Mouse (Mus musculus): ENCODE measurements around the gene Ccsap. TPM values are rescaled to one million over a fixed set of nuclear protein-coding genes. Genes with fewer than 3 reads are reported as not detected.
A peak's percentile ranks its signal among the peaks of the same experiment; 100 is the strongest.
"Not testable (repeated sequence)": the region's sequence is repeated elsewhere in the genome, so short reads cannot be mapped to it uniquely, and the experiment has no call there.

Gene Ccsap
- total RNA-seq, 2 experiments from 2014 or later: 62.6 to 74.7 TPM

GRCm38 (mm10) chr8:123840578-123841345 is 19.2 kb downstream of the Ccsap start:
- DNase-seq (ENCODE audit: low spot score in 2 of 2): peak; percentile 74 to 85

- no peak for DNase-seq (ENCODE audit: low spot score in 2 of 2)
Measured at GRCm38 (mm10) chr8:123838496-123838895, 21.5 kb downstream of the Ccsap start.

GRCm38 (mm10) chr8:123836354-123836753 is 23.7 kb downstream of the Ccsap start:
- DNase-seq (ENCODE audit: low spot score in 2 of 2): peak in 1 of 2 experiments; percentile 47

- DNase-seq (ENCODE audit: low spot score in 2 of 2): peak; percentile 60 to 81
Measured at GRCm38 (mm10) chr8:123835451-123835850, 24.6 kb downstream of the Ccsap start.

GRCm38 (mm10) chr8:123832757-123833156 is 27.3 kb downstream of the Ccsap start:
- DNase-seq (ENCODE audit: low spot score in 2 of 2): peak in 1 of 2 experiments; percentile 56

- no peak for DNase-seq (ENCODE audit: low spot score in 2 of 2)
Measured at GRCm38 (mm10) chr8:123827523-123827922, 32.5 kb downstream of the Ccsap start.

GRCm38 (mm10) chr8:123826758-123827157 is 33.3 kb downstream of the Ccsap start:
- DNase-seq (ENCODE audit: low spot score in 2 of 2): no peak

- no peak for DNase-seq (ENCODE audit: low spot score in 2 of 2)
Measured at GRCm38 (mm10) chr8:123826001-123826400, 34.0 kb downstream of the Ccsap start.

GRCm38 (mm10) chr8:123823532-123824123 is 36.4 kb downstream of the Ccsap start:
- no peak for DNase-seq (ENCODE audit: low spot score in 2 of 2)

- DNase-seq (ENCODE audit: low spot score in 2 of 2): no peak
Measured at GRCm38 (mm10) chr8:123823111-123823510, 36.9 kb downstream of the Ccsap start.

- no peak for DNase-seq (ENCODE audit: low spot score in 2 of 2)
Measured at GRCm38 (mm10) chr8:123820780-123821179, 39.2 kb downstream of the Ccsap start.

GRCm38 (mm10) chr8:123819683-123820610 is 40.1 kb downstream of the Ccsap start:
- DNase-seq (ENCODE audit: low spot score in 2 of 2): no peak

GRCm38 (mm10) chr8:123817747-123818146 is 42.3 kb downstream of the Ccsap start:
- DNase-seq (ENCODE audit: low spot score in 2 of 2): no peak

GRCm38 (mm10) chr8:123816939-123817338 is 43.1 kb downstream of the Ccsap start:
- DNase-seq (ENCODE audit: low spot score in 2 of 2): no peak

GRCm38 (mm10) chr8:123815325-123815724 is 44.7 kb downstream of the Ccsap start:
- DNase-seq (ENCODE audit: low spot score in 2 of 2): no peak

GRCm38 (mm10) chr8:123813892-123814266 is 46.1 kb downstream of the Ccsap start:
- no peak for DNase-seq (ENCODE audit: low spot score in 2 of 2)

- no peak for DNase-seq (ENCODE audit: low spot score in 2 of 2)
Measured at GRCm38 (mm10) chr8:123813173-123813891, 46.7 kb downstream of the Ccsap start.

- DNase-seq (ENCODE audit: low spot score in 2 of 2): no peak
Measured at GRCm38 (mm10) chr8:123812227-123812626, 47.8 kb downstream of the Ccsap start.

GRCm38 (mm10) chr8:123809342-123809741 is 50.7 kb downstream of the Ccsap start:
- not testable (repeated sequence) for DNase-seq (ENCODE audit: low spot score in 2 of 2)

GRCm38 (mm10) chr8:123808671-123809070 is 51.3 kb downstream of the Ccsap start:
- DNase-seq (ENCODE audit: low spot score in 2 of 2): no peak
